Mouse (Mus musculus): ENCODE measurements at regions not wholly inside any gene's neighbourhood (a gene's known extent, or its start where the extent isn't known, plus 50 kb on each side); places are given as distances from the start of the nearest gene placed in this dataset.

- TF ChIP-seq MAX (IDR thresholded peaks at IDR 0.05) (no peak), CTCF (IDR thresholded peaks at IDR 0.05; ENCODE audit: control insufficient read depth, insufficient read depth, insufficient read length) (no peak), FOSL1 (IDR thresholded peaks at IDR 0.05; ENCODE audit: insufficient read depth, low read length, poor library complexity, severe bottlenecking) (no peak), MYOG (IDR thresholded peaks at IDR 0.05; ENCODE audit: control insufficient read depth, extremely low read depth, insufficient read length) (no peak), USF1 (IDR thresholded peaks at IDR 0.05; ENCODE audit: low read depth) (no peak)
Observed at GRCm38 (mm10) chr9:47059339-47060005, 60.9 kb downstream of the Gm4791 start.
